Mouse (Mus musculus) left cerebral cortex, adult 8-10 months (tissue): ENCODE results near the gene Mfap2. TPM values are rescaled to one million over a fixed set of nuclear protein-coding genes. Genes with fewer than 3 reads are reported as not detected.

Source experiments
- DNase-seq, 2 experiments: peaks; one replicate each; pipeline ENCODE4 v3.0.0; 2022; ENCODE audit warnings: low spot score in 2 of 2
- total RNA-seq, 4 experiments: library from RNA; stranded (reverse); gene quantifications; 2 replicates each; pipeline ENCODE4 v1.2.4; 2022

The Mfap2 gene
- 1 to 10 TPM; 1.8 to 5.2 (median 3.3) TPM for total RNA-seq

DNA sequence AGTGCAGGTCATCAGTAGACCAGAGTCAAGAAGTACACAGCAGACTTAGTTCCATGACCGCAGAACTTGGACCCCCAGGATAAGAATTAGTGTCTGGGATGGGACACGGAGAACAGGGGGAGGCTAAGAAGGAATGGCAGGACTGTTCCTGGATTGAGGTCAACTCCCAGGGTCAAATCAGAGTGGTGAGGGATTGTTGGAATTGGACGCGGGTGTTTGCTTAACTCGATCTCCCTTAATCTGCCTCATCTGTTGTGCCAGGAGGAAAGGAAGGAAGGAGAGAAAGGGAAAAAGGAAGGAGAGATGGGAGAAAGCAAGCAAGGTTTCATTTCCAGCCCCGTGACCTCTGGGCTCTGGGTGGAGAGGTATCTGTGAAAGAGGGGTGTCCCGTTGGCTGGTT is at the start of gene Mfap2:
Gene Mfap2, plus strand, starts transcription at position 301 of the 400 bp plus-strand sequence.
- DNase-seq = no peak

GRCm38 (mm10) chr4:140960781-140961466 is 49.3 kb upstream of the Mfap2 start, which contains the start of gene Sdhb:
Gene Sdhb (plus strand): TSS chr4:140961203.
- DNase-seq = peak; percentile 81 to 98

DNA sequence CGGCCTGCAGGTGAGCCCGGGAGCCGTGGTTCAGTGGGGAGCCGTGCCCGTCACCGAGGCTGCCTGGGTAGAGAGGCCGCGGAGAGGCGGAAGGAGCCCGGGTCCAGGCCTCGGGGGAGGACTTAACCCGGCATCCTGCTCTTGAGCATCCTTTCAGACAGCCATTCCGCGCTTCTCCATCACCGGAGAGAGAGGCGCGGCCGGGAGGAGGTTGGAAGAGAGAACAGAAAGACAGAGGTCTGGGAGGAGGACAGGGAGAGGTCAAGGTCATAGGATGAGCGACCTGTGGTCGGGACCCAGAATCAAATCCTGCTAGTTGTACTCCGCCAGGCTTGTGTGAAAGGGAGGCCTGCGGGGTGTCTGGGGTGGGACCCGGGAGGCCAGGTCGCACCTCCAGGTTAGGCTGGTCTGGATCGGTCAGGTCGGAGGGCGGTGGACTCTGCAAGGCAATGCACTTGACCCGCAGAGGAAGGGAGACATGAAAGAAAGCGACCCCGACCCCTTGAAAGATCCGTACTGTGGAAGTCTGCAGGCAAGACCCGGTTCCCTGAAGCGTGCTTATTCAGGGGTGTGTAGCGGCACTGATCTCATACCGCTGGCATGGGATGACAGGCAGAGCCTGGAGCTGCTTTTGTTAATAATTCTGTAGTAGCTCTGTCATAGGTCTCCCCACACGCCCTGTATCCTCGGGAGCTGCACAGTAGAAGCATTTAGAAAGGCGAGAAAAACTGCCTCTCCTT is 48.6 kb upstream of the Mfap2 start:
- DNase-seq = no peak

DNA sequence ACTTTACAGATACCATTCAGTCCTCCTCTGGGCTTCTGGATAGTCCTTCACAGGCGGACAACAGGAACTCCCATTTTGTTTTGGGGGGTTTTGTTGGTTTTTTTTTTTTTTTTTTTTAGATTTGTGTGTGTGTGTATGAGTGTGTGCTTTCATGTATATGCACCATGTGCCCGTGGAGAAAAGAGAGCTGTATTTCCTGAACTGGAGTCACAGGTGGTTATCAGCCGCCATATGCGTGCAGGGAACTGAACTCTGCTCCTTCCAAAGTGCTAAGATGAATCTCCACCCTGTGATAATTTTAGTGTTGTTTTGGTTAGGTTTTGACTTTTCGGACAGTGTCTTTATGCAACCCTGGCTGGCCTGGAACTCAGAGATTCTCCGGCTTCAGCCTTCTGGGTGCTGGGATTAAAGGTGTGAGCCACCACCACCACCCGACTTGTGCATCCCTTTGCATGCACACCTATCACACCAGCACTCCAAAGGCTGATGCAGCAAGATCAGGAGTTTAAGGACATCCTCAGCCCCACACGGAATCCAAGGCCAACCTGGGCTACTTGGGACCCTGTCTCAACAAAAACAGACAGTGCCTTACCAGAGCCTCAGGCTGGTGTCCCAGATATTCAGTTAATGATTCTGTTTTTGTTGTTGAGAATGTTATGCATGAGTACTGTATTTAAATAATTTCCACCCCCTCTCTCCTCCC is 47.9 kb upstream of the Mfap2 start:
- DNase-seq = no peak

GRCm38 (mm10) chr4:140962950-140963349 is 47.3 kb upstream of the Mfap2 start:
- DNase-seq = no peak

- no peak for DNase-seq
Observed at GRCm38 (mm10) chr4:140963941-140964597, 46.1 kb upstream of the Mfap2 start.

DNA sequence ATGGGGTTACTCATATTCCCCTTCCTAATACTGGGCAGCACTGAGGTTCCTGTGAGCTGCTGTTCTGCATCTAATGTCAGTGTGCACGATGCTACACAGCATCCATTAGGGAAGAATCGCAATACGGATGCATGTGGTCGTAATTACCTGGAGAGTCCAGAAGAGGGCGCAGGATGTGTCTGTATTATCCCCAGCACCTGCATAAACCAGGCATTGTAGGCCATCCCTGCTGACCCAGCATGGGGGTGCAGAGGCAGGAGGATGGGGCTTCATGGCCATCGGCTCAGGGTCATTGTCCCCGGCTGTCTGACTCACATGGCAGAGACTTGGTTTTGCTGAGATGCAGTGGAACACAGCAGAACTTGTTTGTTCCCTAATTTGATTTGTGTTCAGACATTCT is 45.6 kb upstream of the Mfap2 start:
- peak; percentile 57 to 66 for DNase-seq

DNA sequence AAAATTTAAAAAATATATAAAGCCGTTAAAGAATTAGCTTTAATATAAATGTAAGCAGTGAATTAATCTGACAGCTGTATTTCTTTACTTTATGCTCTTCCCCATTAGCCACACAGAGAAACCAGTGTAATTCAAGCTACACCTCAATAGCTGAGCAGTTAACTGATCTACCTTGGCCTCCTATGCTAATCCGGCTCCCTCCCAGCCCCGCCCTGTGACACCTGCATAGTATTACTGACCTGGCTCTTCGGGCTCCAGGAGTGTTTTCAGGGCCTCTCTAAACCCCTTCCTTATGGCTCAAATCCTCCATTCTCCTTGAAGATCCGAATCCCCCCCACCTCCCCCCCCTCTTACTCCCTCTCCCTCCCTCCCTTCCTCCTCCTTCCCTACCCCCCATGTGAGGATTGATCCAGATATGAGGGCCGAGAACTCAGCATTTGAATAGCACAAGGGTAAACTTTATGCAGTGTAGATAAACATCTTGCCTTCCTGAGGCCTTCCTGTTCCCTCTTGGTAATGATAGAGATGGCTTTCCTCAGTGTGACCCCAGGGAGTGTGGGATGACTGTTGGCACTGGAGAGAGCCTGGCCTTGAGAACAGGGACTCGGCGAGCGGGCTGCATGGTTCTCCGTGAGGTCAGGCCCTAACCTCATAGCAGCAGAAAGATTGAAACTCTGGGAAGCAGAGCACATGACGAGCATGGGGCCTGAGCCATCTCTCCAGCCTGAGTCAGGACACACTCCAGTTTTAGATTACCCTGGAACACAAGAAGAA is 42.6 kb upstream of the Mfap2 start:
- DNase-seq = no peak

- no peak for DNase-seq
Observed at GRCm38 (mm10) chr4:140971691-140972090, 38.5 kb upstream of the Mfap2 start.

GRCm38 (mm10) chr4:140974408-140974807 is 35.8 kb upstream of the Mfap2 start:
- DNase-seq = no peak

DNA sequence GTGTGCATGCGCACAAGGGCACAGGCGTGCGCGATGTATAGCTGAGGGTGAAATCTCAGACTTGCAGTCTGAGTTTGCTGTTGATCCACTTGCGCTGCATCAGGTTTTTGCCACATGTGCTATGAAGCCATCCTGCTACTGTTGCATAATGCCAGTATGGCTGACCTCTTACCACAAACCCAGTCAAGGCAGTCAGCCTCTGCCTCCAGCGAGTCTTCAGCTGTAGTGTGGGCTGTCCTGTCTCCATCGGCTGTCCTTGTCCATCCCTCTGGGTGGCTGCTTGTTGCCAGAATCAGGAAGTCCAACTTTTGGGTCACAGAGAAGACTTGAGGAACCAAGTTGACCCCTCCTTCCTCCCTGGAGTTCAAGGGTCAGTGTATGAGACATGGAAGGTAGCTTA is 34.9 kb upstream of the Mfap2 start:
- no peak for DNase-seq

- DNase-seq = no peak
Observed at GRCm38 (mm10) chr4:140977278-140977677, 32.9 kb upstream of the Mfap2 start.

DNA sequence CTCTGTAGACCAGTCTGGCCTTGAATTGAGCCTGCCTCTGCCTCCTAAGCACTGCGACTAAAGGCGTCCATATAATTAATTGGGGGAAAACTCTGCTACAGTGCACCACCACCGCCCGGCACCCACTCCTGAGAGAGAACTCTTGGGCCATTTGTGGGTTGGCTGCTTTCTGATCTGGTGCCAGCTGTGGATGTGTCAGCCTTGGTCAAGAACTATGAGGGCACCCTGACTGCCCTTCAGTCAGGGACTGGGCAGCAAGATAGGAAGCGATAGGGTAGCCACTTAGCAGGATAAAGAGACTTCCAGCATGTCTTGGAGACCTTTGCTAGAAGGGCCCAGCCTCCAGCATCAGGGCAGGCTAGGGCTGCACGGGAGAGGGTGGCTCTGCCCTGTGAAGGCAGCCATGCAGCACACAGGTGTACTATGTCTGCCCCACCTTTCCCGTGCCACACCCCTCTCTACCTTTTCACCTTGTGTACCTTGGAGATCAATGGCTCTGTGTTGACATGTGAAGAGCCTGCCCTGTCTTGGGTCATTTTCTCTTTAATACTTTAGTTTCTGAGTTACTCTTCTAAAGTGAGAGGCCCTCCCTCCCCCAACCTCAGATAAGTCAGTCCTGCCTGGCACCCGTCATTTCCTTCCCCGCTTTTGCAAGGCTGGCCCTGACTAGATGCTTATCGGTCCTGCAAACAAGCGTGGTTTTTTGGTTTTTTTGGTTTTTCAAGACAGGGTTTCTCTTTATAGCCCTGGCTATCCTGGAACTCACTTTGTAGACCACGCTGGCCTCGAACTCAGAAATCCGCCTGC is 32.1 kb upstream of the Mfap2 start:
- no peak for DNase-seq

GRCm38 (mm10) chr4:140981605-140982004 is 28.6 kb upstream of the Mfap2 start:
- no peak for DNase-seq

DNA sequence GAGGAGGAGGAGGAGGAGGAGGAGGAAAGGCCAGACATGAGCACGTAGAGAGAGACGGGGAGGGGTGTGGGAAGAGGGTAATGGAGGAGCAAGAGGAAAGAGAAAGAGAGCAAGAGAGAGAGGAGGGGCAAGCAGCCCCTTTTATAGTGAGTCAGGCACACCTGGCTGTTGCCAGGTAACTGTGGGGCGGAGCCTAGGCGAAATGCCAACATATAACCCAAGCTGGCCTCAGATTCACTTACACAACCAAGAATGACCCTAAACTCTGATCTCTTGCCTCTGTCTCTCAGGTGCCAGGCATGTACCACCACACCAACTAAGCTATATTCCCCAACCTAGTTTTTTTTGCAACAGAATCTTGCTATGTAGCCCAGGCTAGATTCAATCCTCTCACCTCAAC is 27.4 kb upstream of the Mfap2 start:
- no peak for DNase-seq

DNA sequence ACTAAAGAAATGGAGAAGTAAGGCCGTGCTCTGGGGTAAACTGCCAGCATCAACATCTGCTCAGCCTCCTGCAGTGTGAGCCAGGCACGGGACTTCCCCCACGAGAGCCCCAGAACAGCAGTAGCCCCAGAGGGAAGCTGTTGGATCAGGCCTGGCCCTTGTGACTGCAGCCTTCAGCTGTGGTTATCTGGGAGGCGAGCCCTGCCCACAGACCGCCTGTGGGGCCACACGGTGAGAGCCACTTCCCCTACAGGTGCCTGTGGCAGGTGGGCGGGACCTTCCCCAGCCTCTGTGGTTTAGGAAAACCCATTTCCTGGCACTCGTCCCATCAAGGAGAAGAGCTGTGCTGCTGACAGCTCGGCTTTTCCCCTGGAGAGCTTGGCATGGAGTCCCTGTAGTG is 26.8 kb upstream of the Mfap2 start:
- no peak for DNase-seq

DNA sequence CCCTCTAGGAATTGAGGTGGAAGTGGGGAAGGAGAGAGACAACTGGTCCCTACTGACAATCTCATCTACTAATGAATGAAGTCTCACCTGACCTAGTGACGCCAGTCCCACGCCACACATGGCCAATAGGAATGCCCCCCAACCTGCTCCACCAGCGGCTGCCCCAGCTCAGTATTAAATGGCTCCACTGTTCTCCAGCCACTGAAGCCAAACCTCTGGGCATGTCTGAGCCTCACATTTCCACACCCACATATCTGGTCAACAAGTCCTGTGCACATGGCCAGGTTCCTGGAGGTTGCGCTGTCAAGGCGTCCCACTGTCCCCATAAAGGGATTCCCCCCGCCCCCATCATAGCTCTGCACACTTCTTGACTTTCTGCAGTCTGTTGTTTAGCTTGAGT is 25.7 kb upstream of the Mfap2 start:
- no peak for DNase-seq

DNA sequence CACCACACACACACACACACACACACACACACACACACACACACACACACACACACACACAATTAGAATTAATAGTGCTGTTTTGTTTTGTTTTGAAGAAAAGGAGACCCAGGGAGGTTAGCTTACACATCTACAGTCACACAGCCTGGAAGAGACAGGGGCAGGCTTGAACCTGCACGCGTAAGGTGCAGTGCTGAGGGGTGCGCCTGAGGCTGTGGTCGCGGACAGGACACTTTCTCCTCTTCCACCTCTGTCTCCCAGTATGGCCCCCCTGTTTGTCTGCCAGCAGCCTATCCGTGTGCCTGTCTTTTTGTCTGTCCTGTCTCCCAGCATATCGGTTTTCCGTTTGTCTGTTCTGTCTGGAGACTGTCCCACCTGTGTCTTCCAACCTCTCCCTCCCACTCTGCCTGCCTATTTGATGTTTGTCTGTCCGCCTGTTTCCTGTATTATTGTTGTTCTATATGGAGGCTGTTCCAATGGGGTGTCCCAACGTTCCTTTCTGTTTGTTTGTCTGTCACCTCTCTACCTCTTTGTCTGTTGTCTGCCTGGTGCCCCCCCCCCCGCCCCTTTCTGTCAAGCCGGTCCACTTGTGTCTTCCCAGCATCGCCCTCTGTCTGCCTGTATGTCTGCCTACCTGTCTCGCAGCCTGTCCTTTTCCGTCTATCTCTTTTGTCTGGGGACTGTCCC is 24.1 kb upstream of the Mfap2 start:
- DNase-seq = no peak

DNA sequence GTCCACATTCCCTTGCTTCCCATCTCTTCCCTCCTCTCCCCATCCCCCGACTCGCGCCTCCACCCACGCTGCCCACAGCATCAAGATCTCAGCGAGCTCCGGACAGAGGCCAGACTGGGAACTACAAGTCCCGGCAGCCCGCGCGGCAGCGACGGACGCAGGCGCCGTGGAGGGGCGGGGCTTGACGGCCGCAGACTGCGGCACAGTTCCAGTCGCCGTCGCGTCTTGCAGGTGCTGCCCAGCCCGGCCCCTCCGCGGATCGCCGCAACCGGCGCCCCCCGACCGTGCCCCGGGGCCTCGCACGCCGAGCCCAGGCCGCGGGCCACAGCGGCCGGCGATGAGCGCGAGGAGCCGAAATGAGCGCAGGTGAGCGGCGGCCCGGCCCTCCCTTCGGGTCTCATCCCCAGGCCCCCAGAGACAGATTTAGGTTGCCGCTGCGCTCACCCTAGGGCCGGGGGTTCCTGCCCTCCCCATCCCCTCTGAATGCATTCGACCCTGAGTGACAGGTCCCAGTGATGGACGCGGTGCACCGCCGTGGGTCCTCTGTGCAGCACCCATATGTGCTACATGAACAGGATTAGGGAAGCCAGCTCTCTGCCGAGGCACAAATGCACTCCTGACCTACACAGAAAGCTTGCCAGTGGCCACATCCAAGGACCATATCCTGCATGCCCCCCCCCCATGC is 23.4 kb upstream of the Mfap2 start, which contains the start of gene Atp13a2:
Gene Atp13a2, plus strand, starts transcription at position 163 of the 685 bp plus-strand sequence.
- peak; percentile 85 to 93 for DNase-seq
